Mouse (Mus musculus) heart, postnatal 36 days (tissue): ENCODE results near the gene Polr2l. TPM values are rescaled to one million over a fixed set of nuclear protein-coding genes. Genes with fewer than 3 reads are reported as not detected.
A peak's percentile ranks its signal among the peaks of the same experiment; 100 is the strongest.

Source experiments
- DNase-seq, 2 experiments: peaks; one replicate each; pipeline ENCODE4 v3.0.0; 2021 to 2022
- intact Hi-C: fragments of 180-260 bp; cut with DNase I; formaldehyde crosslinking; loops from one replicate; pipeline ENCODE4 v1.15.1; 2025
- total RNA-seq, 2 experiments: library from RNA; stranded (reverse); gene quantifications; 2 replicates each; pipeline ENCODE4 v1.2.3; 2021

Gene Polr2l
- 10 to 100 TPM; 76.0 to 83.7 TPM for total RNA-seq

GRCm38 (mm10) chr7:141475011-141475804 is at the start of gene Polr2l, which contains the start of gene Tspan4:
TSS of gene Polr2l (minus strand) at chr7:141475132.
TSS of gene Tspan4 (plus strand) at chr7:141475240.
- intact Hi-C loops, result no loop called here
- peak; percentile 86 to 95 for DNase-seq

GRCm38 (mm10) chr7:141524271-141524670 is 49.3 kb upstream of the Polr2l start:
- no peak for DNase-seq
- intact Hi-C loops, result no loop called here

DNA sequence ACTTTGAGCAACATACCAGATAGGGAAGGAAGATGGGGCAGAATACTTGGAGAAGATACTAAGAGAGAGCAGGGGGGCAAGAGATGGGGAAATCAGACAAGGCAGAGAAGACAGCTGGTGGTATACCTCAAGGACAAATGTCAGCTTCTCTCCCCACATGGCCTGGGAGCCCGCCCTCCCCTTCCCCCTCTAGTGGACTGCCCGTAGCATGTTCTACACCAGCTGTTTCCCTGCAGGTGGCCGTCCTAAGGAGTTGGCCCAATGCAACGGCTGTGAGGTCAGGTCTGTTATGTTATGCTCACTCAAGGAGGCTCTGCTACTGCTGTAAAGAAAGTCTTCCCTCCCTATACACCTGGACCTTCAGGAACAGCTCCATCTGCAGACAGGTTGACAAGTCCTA is 48.1 kb upstream of the Polr2l start:
- intact Hi-C loops, result no loop called here
- no peak for DNase-seq

DNA sequence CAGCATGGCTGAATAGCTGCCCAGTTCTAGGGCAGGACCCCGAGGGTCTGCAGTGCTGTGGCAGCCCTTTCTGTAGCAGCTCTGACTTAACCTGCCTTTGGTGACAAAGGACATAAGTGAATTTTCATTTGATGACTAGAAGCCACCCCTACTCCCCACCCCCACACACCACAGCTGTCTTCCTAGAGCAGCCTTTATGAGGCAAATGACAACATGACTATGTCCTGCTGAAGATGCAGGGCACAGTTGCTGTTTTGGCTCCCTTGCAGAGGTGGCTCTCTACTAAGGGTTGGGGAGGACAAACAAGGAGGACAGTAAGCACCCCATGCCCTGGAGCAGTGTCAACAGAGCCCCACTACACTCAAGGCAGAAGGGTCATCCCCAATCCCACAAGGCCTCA is 44.9 kb upstream of the Polr2l start:
- DNase-seq, result no peak
- intact Hi-C loops, result no loop called here

DNA sequence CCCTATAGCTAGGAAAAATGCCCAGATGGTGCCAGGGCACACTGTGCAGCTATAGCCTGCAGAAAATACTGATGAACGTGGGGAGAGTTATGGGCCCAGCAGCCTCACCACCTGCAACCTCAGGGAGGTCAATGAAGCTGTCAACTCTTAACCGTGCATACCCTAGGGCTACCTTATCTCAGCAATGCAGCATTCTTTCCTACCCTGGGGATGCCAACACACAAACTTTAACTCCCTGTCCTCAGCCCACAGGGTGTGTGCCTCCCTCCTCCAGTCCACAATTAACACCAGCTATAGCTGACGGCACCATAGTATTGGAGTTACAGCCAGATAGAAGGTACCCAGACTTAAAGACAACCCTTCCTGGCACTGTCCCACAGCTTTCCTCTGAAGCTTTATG is 44.0 kb upstream of the Polr2l start:
- DNase-seq, result no peak
- intact Hi-C loops, result no loop called here

DNA sequence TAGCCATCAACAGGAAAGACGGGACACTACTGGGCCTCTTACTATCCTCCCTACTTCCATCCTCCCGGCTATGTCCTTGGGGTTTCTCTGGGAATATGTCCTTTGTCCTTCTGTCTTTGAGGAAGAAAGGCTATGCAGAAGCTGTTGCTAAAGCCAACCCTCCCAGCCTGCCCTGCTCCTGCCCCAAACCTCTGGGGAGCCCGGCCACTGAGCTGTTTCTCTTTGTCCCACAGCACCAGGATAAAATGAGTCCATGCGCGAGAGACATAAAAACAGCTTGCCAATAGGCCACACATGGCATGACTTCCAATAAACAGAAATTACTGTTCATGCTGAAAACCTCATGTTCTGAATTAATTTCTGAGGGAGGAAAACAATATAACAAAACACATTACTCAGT is 43.4 kb upstream of the Polr2l start:
- no peak for DNase-seq
- intact Hi-C loops, result no loop called here

DNA sequence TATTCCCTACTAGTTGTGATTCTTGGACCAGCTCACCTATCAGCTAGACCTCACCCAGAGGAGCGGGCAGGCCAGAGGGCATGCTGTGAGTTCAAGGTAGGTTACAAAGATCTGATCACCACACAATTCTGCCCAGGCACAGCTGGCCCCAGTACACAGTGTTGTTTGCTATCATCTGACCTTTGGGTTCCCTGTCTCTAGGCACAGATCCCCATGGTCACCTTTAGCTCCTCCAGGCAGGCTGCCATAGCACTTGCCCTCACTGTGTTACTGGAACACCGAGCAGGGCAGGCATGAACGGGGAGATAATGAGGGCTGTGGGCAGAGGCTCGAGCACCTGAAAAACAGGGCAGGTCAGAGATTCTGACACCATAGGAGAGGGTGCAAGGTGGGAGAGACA is 42.7 kb upstream of the Polr2l start:
- intact Hi-C loops, result no loop called here
- peak in 1 of 2 experiments; percentile 24 for DNase-seq

DNA sequence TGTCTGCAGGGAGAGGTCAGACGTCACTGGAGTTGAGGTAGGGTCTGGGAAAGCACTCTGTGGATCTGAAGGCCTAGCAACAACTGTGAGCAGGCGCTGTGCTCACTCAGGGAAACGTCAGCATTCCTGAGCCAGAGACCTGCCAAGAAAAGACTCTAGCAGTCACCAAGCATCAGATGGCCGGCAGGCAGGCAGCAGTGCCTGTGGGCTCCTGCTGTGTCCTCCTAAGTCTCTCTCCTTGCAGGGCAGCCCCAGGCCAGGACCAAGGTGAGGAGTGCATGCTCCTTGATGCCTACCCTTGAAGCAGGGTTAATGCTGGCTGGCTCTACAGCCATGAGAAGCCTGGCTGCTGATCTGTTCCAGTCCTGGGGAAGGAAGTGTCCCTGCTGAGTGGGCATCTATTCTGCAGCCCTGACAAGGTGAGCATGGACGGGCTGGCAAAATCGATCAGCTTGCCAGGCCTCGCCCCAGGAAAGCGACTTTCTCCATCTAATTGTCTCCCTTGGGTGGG is 35.8 kb upstream of the Polr2l start:
- DNase-seq, result no peak
- intact Hi-C loops, result no loop called here

DNA sequence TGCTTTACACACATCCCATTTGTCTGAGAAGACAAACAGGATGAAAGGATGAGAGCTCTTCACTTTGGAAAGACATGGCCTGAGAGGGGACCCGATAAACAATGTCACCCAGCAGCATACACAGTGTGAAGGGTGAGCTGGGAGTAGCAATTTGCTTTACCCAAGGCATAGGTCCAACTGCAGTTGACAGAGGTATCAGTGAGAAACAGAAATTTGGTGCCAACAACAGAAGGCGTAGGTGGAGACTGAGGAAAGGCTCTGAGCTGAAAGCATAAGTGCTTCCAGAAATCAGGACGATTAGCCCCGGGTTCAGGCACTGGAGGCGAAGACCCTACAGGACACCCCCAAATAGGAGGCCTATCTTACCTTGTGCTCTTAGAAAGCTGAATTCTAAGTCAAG is 35.3 kb upstream of the Polr2l start:
- intact Hi-C loops, result no loop called here
- DNase-seq, result no peak

DNA sequence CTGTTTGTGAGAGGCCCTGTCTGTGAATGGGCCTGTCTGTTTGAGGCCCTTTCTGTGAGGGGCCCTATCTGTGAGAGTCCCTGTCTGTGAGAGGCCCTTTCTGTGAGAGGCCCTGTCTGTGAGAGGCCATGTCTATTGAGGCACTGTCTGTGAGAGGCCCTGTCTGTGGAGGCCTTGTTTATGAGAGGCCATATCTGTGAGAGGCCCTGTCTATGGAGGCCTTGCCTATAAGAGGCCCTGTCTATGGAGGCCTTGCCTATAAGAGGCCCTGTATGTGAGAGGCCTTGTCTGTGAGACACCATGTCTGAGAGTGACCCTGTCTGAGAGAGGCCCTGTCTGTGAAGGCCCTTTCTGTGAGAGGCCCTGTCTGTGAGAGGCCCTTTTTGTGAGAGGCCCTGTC is 33.2 kb upstream of the Polr2l start:
- no peak for DNase-seq
- intact Hi-C loops, result no loop called here

DNA sequence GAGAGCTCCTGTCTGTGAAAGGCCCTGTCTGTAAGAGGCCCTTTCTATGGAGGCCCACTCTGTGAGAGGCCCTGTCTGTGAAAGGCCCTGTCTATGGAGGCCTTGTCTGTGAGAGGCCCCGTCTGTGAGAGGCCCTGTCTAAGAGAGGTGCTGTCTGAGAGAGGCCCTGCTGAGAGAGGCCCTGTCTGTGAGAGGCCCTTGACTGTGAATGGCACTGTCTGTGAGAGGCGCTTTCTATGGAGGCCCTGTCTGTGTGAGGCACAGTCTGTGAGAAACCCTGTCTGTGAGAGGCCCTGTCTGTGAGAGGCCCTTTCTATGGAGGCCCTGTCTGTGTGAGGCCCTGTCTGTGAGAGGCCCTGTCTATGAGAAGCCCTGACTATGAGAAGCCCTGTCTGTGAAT is 31.3 kb upstream of the Polr2l start:
- no peak for DNase-seq
- intact Hi-C loops, result no loop called here

- intact Hi-C loops, result no loop called here
- no peak for DNase-seq
These were observed 27.6 kb upstream of the Polr2l start for GRCm38 (mm10) chr7:141502556-141502905.

GRCm38 (mm10) chr7:141501820-141502555 is 27.1 kb upstream of the Polr2l start:
- intact Hi-C loops, result no loop called here
- no peak for DNase-seq

GRCm38 (mm10) chr7:141497600-141497999 is 22.7 kb upstream of the Polr2l start:
- intact Hi-C loops, result no loop called here
- no peak for DNase-seq

GRCm38 (mm10) chr7:141495940-141496339 is 21.0 kb upstream of the Polr2l start:
- DNase-seq, result no peak
- intact Hi-C loops, result no loop called here

- intact Hi-C loops, result no loop called here
- DNase-seq, result no peak
These were observed 20.4 kb upstream of the Polr2l start for GRCm38 (mm10) chr7:141495379-141495778.

- intact Hi-C loops, result no loop called here
- no peak for DNase-seq
These were observed 18.8 kb upstream of the Polr2l start for GRCm38 (mm10) chr7:141493729-141494128.

DNA sequence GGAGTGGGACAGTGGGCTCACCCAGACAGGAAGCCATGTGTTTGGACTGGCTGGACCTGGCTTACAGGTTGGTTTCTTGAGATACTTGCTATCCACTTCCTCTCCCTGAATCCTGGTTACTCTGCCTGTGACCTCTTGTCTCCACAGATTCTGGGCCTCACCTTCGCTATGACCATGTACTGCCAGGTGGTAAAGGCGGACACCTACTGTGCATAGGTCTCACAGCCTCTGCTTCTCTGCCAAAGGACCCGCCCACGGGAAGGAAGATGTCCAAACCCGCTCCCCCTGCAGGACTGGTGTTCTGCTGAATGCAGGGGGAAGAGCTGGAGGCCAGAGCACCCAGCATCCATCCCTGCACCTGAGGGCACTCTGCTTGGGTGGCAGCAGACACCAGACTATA is 17.8 kb upstream of the Polr2l start:
- intact Hi-C loops, result no loop called here
- no peak for DNase-seq

GRCm38 (mm10) chr7:141491151-141491550 is 16.2 kb upstream of the Polr2l start:
- DNase-seq, result no peak
- intact Hi-C loops, result no loop called here

GRCm38 (mm10) chr7:141487141-141487540 is 12.2 kb upstream of the Polr2l start:
- DNase-seq, result no peak
- intact Hi-C loops, result loop anchor here (10.0 kb wide), 1 partner anchor 438 kb away; no protein-coding TSS in a partner anchor

DNA sequence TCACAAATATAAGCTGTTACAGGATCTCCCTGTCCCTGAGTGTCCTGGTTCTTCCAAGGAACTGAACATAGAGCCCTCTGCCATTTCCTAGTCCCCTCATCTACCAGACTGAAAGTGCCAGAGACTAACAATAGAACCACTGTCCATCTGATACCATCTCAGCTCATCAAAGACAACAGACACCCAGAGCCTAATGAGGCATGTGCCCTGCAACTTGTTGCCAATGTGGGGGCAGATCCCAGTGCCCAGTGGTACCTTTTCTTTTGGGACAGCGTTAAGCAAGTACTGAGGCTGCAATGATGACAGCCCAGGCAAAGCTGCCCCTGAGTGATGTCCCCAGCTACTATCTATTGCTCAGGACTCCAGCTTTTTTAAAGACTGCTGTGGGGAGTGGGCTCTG is 11.3 kb upstream of the Polr2l start:
- intact Hi-C loops, result loop anchor here (10.0 kb wide), 1 partner anchor 439 kb away; no protein-coding TSS in a partner anchor
- DNase-seq, result no peak

DNA sequence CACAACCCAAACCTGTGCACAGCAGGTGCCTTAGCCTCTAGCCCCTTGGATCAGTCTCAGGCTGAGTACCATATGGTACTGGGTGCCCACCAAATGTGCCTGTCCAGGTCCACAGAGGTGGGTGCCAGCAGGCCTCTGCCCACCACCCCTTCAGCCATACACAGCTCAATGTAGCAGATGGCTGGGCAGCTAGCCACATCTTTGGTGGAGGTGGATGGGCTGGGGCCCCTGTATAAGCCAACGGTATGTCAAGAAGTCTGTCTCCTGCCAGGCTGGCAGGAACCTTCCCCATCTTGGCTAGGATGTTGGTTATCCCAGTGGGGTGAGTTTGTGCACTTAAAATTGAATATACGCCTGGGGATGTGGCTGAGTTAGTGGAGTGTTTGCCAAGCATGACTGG is 10.7 kb upstream of the Polr2l start:
- DNase-seq, result no peak
- intact Hi-C loops, result loop anchor here (10.0 kb wide), 1 partner anchor 439 kb away; no protein-coding TSS in a partner anchor
